Mouse (Mus musculus) kidney, embryonic 16.5 days (tissue): ENCODE results near the gene Dbh. TPM values are rescaled to one million over a fixed set of nuclear protein-coding genes. Genes with fewer than 3 reads are reported as not detected.
A peak's percentile ranks its signal among the peaks of the same experiment; 100 is the strongest.

Experiments
- ATAC-seq: fragments of 200-750 bp; cut with Nextera tagmentation; 2 replicates; pipeline ENCODE4 v1.8.0; 2017; ENCODE audit warnings: moderate TSS enrichment; ENCODE audit not compliant: low FRiP score, low TSS enrichment
- H3K27ac ChIP-seq: fragments of 300-500 bp; sonication (generic); 2 replicates; pipeline ENCODE4 v1.5.1; 2014; ENCODE audit warnings: low read length
- H3K27me3 ChIP-seq: fragments of 300-500 bp; sonication (generic); 2 replicates; pipeline ENCODE4 v1.6.1; 2014; ENCODE audit warnings: low read length, control low read depth, mixed read lengths; ENCODE audit not compliant: insufficient read depth
- H3K36me3 ChIP-seq: fragments of 300-500 bp; sonication (generic); 2 replicates; pipeline ENCODE4 v1.6.1; 2014; ENCODE audit warnings: low read length, control low read depth, mixed read lengths; ENCODE audit not compliant: insufficient read depth
- H3K4me1 ChIP-seq: fragments of 300-500 bp; sonication (generic); 2 replicates; pipeline ENCODE4 v1.6.1; 2014; ENCODE audit warnings: low read length, control low read depth, mixed read lengths; ENCODE audit not compliant: insufficient read depth
- H3K4me2 ChIP-seq: fragments of 300-500 bp; sonication (generic); replicated peaks from 2 replicates; pipeline ENCODE4 v1.6.1; 2014; ENCODE audit warnings: low read depth, low read length
- H3K4me3 ChIP-seq: fragments of 300-500 bp; sonication (generic); 2 replicates; pipeline ENCODE4 v1.5.1; 2014; ENCODE audit warnings: mild to moderate bottlenecking, low read length
- H3K9ac ChIP-seq: fragments of 300-500 bp; sonication (generic); replicated peaks from 2 replicates; pipeline ENCODE4 v1.6.1; 2014; ENCODE audit warnings: low read length
- H3K9me3 ChIP-seq: fragments of 300-500 bp; sonication (generic); 2 replicates; pipeline ENCODE4 v1.6.1; 2016; ENCODE audit warnings: low read length, control low read depth
- WGBS: fragments of 180-500 bp; shearing (Covaris S2); extraction: QIAGEN DNeasy Blood & Tissue Kit; methylation state at CpG from one replicate; pipeline ENCODE4 v1.1.7; 2014; 5-methylcytosine and 5-hydroxymethylcytosine counted together
- polyA plus RNA-seq: library from polyadenylated mRNA; unstranded; fragments of >200 nt; fragmentation: Nextera tagmentation; extraction: Ambion mirVana; gene quantifications from 2 replicates; pipeline ENCODE4 v1.2.1, GENCODE M21; 2015

Gene Dbh
- polyA plus RNA-seq, 1 experiment from 2014 or later: 3.0 TPM

DNA sequence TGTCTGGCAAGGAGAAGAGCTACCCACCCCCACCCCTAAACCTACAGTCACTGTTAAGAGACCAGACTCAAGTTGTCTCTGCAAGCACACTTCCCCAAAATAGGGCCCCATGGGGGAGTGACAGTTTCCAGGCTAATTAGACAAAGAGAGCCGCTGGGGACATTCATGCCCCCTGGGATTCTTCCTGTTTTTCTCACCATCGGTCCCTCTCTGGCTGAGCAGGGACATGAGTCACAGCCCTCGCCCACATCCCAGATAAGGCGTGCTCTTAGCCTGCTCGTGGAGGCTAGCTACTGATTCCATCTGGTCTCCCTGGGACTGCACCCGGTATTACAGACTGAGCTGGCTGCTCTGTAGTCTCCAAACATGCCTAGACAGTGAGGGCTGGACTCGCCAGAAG lies 67.3 kb downstream of the Dbh start:
- Histone ChIP-seq H3K9me3 (no peaks in the 10 kb centered on the region), H3K4me3 (no peak overlapping the region), H3K4me1 (peaks cover 11% of the 10 kb centered on the region), H3K36me3 (peaks cover 13% of the 10 kb centered on the region; the same call in 1 of the 2 replicates), H3K4me2 (no peak overlapping the region), H3K27ac (peak overlapping the region; percentile 10; the same call in 1 of the 2 replicates), H3K9ac (peak overlapping the region; percentile 20; the same call in 1 of the 2 replicates), H3K27me3 (no peaks in the 10 kb centered on the region)
- 18% methylated on average over 7 of the region's 7 CpGs for WGBS
- peak; percentile 35; the same call in 1 of the 2 replicates for ATAC-seq

Other genes with a start within 250 kb of the Dbh start
- gene Surf2, start 248.9 kb upstream of the Dbh start, polyA plus RNA-seq: 46.6 and 52.2 TPM in 2 replicates
- 61.0 and 63.9 TPM in 2 replicates for gene Surf1, start 248.7 kb upstream of the Dbh start, polyA plus RNA-seq
- 240 and 248 TPM in 2 replicates for gene Surf4, start 231.3 kb upstream of the Dbh start, polyA plus RNA-seq
- 0.07 and 0.10 TPM in 2 replicates for gene Stkld1, start 231.2 kb upstream of the Dbh start, polyA plus RNA-seq
- gene Rexo4, start 200.8 kb upstream of the Dbh start, polyA plus RNA-seq: 51.6 and 52.6 TPM in 2 replicates
- gene Adamts13, start 191.8 kb upstream of the Dbh start, polyA plus RNA-seq: not detected in 2 replicates
- 70.2 and 70.3 TPM in 2 replicates for gene Cacfd1, start 155.3 kb upstream of the Dbh start, polyA plus RNA-seq
- gene Slc2a6, start 137.2 kb upstream of the Dbh start, polyA plus RNA-seq: 0.33 and 0.84 TPM in 2 replicates
- gene Mymk, start 93.1 kb upstream of the Dbh start, polyA plus RNA-seq: 1.5 and 1.6 TPM in 2 replicates
- 1.6 and 2.0 TPM in 2 replicates for gene Adamtsl2, start 85.9 kb upstream of the Dbh start, polyA plus RNA-seq
- gene Fam163b, start 22.7 kb upstream of the Dbh start, polyA plus RNA-seq: 0.08 and 0.14 TPM in 2 replicates
- 64.7 and 71.3 TPM in 2 replicates for gene Sardh, start 83.1 kb downstream of the Dbh start, polyA plus RNA-seq